24 mouse cellular contexts compared by ENCODE assay signal in genomic region chr15:79533796-79534195, GRCm38 (mm10). TPM values are rescaled to one million over a fixed set of nuclear protein-coding genes. Genes with fewer than 3 reads are reported as not detected.
"Had no signal": no experiment of that assay in that cellular context is flagged by ENCODE, and none has a peak within 500 bp of the region (broad histone marks: within the 10 kb centered on the region; RNA-seq: fewer than 3 reads in every experiment).

No protein-coding gene starts in this region.

- H3K4me3 ChIP-seq: kidney, embryonic 15.5 days; left cerebral cortex, adult 2 months; limb, embryonic 12.5 days; limb, embryonic 15.5 days; midbrain, embryonic 13.5 days had no signal

- H3K27me3 ChIP-seq: kidney, embryonic 15.5 days; limb, embryonic 12.5 days; limb, embryonic 15.5 days; midbrain, embryonic 13.5 days had no signal

- H3K4me2 ChIP-seq: kidney, embryonic 15.5 days; limb, embryonic 12.5 days; limb, embryonic 15.5 days; liver, embryonic 11.5 days; lung, embryonic 14.5 days; midbrain, embryonic 13.5 days had no signal

- H3K27ac ChIP-seq: kidney, embryonic 15.5 days; left cerebral cortex, adult 2 months; limb, embryonic 12.5 days; limb, embryonic 15.5 days; liver, embryonic 14.5 days; macrophage; midbrain, embryonic 13.5 days had no signal

- H3K9me3 ChIP-seq: kidney, embryonic 15.5 days; limb, embryonic 12.5 days; limb, embryonic 15.5 days; midbrain, embryonic 13.5 days had no signal

- ATAC-seq: liver, postnatal 0 days; lung, postnatal 0 days; midbrain, embryonic 13.5 days had no signal

- DNase-seq: kidney, postnatal 10 days; kidney, postnatal 36 days; layer of hippocampus, postnatal 36 days; left cerebral cortex, postnatal 4 days; liver, postnatal 0 days; lung, embryonic 14.5 days; thymus, adult 18-20 months; thymus, postnatal 14 days; thymus, postnatal 4 days had no signal

- H3K9ac ChIP-seq: kidney, embryonic 15.5 days; limb, embryonic 12.5 days; limb, embryonic 15.5 days; liver, embryonic 14.5 days; liver, postnatal 0 days; lung, embryonic 14.5 days; midbrain, embryonic 13.5 days had no signal

- H3K4me1 ChIP-seq: midbrain, embryonic 13.5 days had no signal

RNA-seq across cellular contexts. Expression of gene Kdelr3, which starts 17.6 kb away (rescaled TPM):
- total RNA-seq: megakaryocyte, adult 5-6 weeks had no signal
- polyA plus RNA-seq: macrophage had no signal

RNA-seq across cellular contexts. Expression of gene Kcnj4, which starts 28.8 kb away (rescaled TPM):
- total RNA-seq: megakaryocyte, adult 5-6 weeks had no signal
- polyA plus RNA-seq: limb, embryonic 12.5 days; limb, embryonic 15.5 days; liver, embryonic 11.5 days; liver, embryonic 14.5 days; liver, postnatal 0 days; lung, embryonic 14.5 days; lung, postnatal 0 days; macrophage; midbrain, embryonic 13.5 days; neural tube, embryonic 11.5 days; neural tube, embryonic 14.5 days; small intestine, adult 2 months; spleen, adult 2 months; stomach, embryonic 16.5 days had no signal
